11 mouse cellular contexts compared by ENCODE assay signal in genomic region chr11:107209818-107210217, GRCm38 (mm10).
"Had no signal": no experiment of that assay in that cellular context is flagged by ENCODE, and none has a peak within 500 bp of the region (broad histone marks: within the 10 kb centered on the region; RNA-seq: fewer than 3 reads in every experiment).

No protein-coding gene starts in this region.

- H3K9ac ChIP-seq: liver, embryonic 13.5 days; midbrain, embryonic 12.5 days; midbrain, embryonic 15.5 days; neural tube, embryonic 12.5 days; neural tube, embryonic 15.5 days had no signal

- H3K4me1 ChIP-seq: midbrain, embryonic 12.5 days; midbrain, embryonic 15.5 days; neural tube, embryonic 12.5 days; neural tube, embryonic 15.5 days had no signal

- H3K27me3 ChIP-seq: liver, embryonic 13.5 days; midbrain, embryonic 12.5 days; midbrain, embryonic 15.5 days; neural tube, embryonic 12.5 days; neural tube, embryonic 15.5 days had no signal

- H3K36me3 ChIP-seq: midbrain, embryonic 15.5 days; neural tube, embryonic 12.5 days; neural tube, embryonic 15.5 days had no signal

- DNase-seq: kidney, adult 9 months; kidney, postnatal 14 days; kidney, postnatal 4 days; liver, embryonic 13.5 days; lung, adult 2 months; thymus, postnatal 25 days had no signal

- H3K27ac ChIP-seq: liver, embryonic 13.5 days; macrophage; midbrain, embryonic 12.5 days; midbrain, embryonic 15.5 days; neural tube, embryonic 12.5 days; neural tube, embryonic 15.5 days had no signal

- H3K4me3 ChIP-seq: liver, embryonic 13.5 days; midbrain, embryonic 12.5 days; midbrain, embryonic 15.5 days; neural tube, embryonic 12.5 days; neural tube, embryonic 15.5 days had no signal

- H3K9me3 ChIP-seq: liver, embryonic 13.5 days; midbrain, embryonic 12.5 days; midbrain, embryonic 15.5 days; neural tube, embryonic 12.5 days; neural tube, embryonic 15.5 days had no signal
